Mouse (Mus musculus) regulatory T cell (primary cell): ENCODE measurements around the gene Bcl10.

ENCODE experiments used
- in situ Hi-C: fragments of 300-600 bp; cut with MboI, MseI; formaldehyde crosslinking; loops from one replicate; pipeline ENCODE4 v1.15.1; 2025; ENCODE audit warnings: high pct_unique_total_duplicates

Bcl10 gene

DNA sequence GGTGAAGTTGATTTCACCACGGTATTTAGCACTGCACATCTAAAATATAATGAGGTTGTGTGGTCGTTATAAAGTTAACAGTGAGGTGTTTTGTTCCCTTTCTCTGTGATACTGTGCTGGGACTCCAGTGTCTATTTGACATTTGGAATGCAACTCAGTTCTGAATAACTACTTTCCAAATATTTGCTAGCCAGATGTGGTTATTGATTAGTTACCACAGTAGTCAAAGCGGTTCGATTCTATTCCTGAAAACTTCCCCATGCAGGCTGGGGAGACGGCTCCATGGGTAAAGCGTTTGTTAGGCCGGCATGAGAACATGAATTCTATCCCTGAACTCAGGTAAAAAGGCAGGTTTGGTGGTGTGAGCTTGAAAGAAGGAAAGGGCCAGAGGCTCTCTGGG lies 10.1 kb upstream of the Bcl10 start:
- in situ Hi-C loops = loop anchor here (25.0 kb wide), 2 partner anchors 1200 to 1350 kb away; partner anchors contain the start of genes Hs2st1, Selenof and Sh3glb1

DNA sequence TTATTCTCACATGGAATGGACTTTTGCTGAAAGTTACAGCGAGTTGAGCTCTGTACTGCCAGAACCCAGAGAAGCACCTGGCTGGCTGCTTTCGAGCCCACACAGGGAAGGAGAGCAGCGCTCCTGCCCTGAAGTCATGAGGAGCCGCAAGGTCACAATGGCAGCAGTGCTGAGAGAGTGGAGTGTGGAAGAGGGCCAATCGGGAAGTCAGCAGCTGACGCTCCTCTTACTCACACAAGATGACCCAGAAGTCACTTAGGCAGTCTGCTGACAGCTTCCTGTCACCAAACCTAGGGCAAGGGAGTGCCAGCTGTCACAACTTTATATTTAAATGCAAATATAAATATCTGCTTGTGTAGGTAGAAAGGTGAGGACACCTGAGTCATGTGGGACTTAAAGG lies 9.3 kb upstream of the Bcl10 start:
- in situ Hi-C loops = loop anchor here (25.0 kb wide), 2 partner anchors 1201 to 1351 kb away; partner anchors contain the start of genes Hs2st1, Selenof and Sh3glb1

DNA sequence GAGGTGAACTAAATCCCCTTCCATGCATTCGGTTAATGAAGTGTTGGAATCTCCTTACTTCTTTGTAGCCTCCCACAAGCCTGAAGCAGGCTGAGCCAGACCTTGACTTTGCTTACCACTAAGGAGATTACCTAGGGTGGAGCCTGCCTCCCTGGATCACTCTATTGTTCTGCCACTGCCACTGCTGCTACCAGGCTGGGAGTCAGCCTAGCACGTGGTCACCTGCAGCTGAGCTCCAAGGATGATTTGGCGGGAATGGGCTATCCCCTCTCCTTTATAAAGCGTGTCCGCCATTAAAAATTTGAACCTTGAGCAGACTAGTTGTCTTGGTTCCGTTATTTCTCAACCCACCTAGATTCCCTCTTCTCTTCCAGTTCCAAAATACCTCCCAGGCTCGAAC lies 8.7 kb upstream of the Bcl10 start:
- in situ Hi-C loops = loop anchor here (25.0 kb wide), 2 partner anchors 1202 to 1352 kb away; partner anchors contain the start of genes Hs2st1, Selenof and Sh3glb1

DNA sequence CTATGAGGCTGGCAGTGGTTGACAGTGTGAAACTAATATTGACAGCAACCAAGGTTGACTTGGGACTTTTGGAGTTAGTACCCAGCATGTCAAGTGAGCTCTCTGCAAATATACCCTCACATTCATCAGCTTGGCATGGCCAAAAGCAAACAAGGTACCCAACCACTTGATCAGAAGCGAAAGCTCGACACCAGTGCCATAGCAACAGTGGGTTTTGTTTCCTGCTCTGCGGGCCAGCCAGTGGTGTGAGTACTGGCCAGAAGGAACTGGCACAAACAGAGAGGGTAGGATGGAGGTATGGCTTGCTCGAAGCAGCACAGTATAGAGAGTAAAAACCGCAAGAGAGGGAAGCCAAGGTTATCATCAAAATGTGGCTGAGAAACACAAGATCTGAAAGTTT lies 6.2 kb upstream of the Bcl10 start:
- in situ Hi-C loops = loop anchor here (25.0 kb wide), 2 partner anchors 1204 to 1354 kb away; partner anchors contain the start of genes Hs2st1, Selenof and Sh3glb1

DNA sequence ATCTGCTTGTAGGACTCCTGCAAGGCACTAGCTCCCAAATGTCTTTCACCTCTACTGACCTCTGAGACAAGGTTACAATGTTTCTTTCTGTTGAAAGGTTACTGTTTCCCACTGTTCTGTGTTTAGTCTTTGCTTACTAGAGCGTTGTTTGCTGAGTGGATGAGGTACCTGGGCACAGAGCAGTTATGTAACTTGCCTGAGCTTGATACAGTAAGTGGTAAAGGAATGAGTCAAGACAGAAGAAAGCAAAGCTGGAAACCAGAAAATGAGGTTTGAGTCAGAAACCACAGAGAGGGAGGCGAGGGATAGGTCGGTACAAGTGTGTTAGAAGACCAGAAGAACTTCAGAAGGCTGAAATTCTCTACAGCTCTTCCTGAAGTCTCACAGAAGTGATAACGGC lies 5.8 kb upstream of the Bcl10 start:
- in situ Hi-C loops = loop anchor here (25.0 kb wide), 2 partner anchors 1205 to 1355 kb away; partner anchors contain the start of genes Hs2st1, Selenof and Sh3glb1

DNA sequence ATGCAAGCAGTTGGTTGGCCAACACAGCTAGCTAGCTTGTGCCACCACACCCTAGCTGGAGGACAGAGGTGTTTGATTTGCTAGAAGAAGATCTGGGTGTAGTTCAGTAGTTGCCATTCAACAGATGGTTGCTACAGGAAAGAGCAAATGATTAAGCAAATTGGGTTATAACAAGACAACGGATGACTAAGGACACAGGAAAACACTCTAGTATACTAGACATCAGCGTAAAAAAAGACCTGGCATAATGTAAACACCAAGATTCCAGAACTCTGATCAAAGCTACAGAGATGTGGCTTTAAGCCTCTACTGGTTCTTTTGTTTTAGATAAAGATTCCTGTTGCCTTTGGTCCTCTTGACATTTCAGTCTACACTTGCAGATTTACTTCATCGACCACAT lies 367 bp downstream of the Bcl10 start:
- in situ Hi-C loops = loop anchor here (5.0 to 25.0 kb wide), 3 partner anchors 806 to 1361 kb away; partner anchors contain the start of genes Hs2st1, Odf2l, Selenof and Sh3glb1

DNA sequence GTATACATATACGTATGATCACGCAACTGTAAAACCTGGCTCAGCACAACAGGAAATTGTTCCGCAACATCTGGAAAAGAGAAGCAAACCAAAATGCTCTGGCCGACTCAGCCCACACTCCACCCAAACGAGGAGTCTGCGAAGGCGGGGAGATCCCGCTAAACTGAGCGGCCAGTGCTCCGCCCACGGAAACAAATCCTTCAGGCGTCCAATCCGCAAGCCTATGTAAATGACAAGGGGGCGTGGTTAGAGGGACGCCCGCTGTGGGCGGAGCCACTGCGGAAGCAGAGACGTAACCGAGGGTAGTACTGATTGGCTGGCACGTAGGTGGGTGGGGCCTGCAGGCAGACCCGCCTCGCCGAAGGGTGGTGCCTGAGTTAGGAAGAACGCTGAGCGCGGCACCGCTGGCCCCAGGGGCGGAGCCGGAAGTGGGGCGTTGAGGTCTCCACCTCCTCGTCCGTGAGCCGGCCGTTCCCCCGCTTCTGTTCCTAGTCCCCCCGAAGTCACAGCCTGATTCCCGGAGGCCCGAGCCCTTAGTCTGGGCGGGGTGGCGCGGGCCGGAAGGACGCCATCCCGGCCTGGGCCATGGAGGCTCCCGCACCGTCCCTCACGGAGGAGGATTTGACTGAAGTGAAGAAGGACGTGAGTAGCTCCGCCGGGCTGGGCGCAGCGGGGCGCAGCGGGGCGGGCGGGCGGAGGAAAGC lies 1.4 kb downstream of the Bcl10 start:
- in situ Hi-C loops = loop anchor here (5.0 to 25.0 kb wide), 3 partner anchors 807 to 1362 kb away; partner anchors contain the start of genes Hs2st1, Odf2l, Selenof and Sh3glb1

DNA sequence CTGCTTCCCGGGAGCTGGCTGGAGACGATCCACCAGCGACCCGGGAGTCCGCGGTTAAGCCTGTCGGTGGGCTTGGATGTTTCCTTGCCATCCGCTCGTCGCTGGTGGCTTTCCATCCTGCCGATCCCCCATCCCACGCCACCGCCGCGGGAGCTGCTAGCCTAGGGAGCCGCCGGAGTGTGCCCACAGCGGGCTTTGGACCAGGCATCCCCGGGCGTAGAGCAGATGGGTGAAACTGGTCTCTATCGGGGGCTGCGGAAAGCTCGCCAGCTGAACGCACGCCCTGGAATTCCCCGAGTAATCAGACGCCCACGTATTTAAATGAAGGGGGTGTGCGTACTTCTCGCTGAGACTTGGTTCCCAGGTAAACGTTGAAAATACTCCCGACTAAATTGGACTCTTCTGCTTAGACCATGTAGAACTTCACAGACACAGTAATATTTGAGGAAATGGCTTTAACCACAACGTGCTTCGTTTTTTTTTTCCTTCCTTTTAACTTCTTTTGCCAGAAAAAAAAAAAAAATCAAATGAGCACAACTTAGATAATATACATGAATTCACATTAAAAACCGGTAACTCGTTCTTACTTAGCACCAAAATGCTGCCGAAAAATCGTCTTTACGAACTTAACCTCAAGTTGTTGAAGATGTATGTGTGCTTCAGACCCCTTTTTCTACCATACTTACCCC lies 2.2 kb downstream of the Bcl10 start:
- in situ Hi-C loops = loop anchor here (5.0 to 25.0 kb wide), 4 partner anchors 588 to 1362 kb away; partner anchors contain the start of genes Hs2st1, Odf2l, Rpf1 and Selenof

DNA sequence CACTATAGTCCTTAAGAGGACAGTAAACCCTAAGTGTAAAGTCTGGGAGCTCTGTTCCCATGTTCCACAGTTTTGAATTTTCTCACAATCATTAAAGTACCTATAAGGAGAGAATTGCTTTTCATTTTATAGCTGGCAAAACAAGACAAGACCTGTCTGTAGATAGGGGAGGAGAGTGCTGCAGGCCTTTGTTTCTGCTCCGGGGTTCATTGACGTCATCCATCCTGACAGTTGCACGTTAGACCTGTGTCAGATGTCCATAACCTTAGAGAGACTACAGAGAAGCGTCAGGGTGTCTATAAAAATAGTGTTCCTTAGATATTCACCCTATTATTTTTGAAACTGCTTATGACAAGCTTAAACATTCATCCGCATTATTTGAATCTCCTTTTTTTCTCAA lies 2.9 kb downstream of the Bcl10 start:
- in situ Hi-C loops = loop anchor here (25.0 kb wide), 1 partner anchor 587 kb away; the partner anchor contains the start of gene Rpf1

DNA sequence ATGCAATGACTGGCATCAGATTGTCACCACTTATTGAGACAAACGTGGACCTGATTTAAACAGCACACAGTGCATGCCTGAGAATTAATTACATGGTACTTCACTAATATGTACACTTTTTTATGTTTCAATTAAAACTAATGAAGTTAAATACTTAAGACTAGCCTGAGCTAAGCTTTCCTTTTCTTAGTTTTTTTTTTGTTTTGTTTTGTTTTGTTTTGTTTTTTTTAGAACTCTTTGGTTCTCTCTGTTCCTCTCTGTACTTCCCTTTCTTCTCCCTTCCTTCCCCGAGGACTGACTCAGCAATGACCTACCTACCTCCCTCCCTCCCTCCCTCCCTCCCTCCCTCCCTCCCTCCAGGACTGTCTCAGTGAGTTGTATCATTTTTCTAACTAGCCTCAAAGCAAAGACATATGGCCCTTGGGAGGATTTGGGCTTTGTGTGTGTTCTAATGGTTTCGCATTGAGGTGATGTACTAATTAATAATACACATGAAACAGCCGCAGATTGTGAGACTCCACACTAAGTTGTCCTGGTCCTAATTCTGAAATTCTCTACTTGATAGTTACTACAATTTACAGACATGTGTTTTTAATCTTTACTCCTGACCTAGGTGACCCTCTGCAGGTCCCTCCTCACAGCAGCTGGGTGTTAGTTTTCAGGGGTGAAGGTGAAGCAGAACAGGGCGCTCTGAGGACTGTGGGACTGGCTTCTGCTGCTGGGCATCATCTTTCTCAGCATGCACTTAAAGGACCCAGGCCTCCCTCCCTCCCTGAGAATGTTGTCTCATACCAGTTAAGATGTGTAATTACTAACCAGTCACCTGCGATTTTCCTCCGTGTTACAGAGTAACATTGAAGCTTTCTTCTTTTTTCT lies 7.2 kb downstream of the Bcl10 start:
- in situ Hi-C loops = loop anchor here (25.0 kb wide), 1 partner anchor 583 kb away; the partner anchor contains the start of gene Rpf1

DNA sequence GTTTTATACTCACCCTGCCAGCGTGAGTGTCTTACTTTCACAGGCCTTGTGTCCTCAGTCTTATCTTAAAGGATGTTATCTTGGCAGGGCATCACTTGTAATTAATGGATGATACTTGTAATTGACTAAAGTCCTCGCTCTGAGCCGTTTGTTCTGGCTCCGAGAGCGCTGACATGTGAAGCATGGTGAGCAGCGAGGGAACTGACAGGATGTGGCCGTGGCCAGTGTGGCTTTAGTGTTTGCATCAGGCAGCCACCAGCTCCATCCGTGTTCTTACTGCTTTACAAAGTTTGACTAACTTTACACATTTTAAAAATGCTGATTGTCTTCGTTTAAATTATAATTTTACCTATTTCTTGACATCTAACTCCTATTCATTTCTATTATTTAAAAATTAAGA lies 11.2 kb downstream of the Bcl10 start:
- in situ Hi-C loops = loop anchor here (25.0 kb wide), 1 partner anchor 578 kb away; the partner anchor contains the start of gene Rpf1

DNA sequence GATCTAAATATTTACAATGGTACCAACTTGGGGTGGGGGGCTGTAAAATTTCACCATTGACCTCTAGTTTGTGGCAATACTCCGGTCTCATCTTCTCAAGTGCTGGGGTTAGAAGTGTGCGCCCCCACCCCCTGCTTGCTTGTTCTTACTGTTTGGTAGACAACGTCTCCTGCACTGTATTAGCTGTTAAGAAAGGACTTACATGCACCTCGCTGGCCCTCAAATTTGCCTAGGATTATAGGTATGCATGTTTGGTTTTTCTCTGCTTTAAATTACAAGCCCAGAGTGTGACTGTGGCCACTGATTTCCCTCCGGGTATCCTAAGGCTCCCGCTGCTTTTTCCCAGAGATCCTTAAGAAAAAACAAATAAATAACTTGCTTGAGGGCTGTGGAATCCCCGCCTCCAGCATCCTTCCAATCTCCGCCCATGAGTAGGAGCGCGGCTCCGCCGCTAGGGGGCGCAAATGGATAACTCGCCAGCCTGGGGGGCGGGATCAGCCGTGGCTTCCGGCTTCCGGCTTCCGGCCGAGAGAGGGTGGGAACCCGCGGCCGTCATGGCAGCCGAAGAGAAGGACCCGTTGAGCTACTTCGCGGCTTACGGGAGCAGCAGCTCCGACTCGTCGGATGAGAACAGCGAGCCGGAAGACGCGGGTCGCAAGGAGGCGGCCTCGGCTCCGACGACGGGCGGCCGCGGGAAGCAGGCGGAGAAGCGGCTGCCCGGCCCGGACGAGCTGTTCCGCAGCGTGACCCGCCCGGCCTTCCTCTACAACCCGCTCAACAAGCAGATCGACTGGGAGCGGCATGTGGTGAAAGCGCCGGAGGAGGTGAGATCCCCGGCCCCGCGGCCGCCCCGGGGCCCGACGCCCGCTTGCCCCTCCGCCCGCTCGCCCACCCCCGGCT lies 15.2 kb downstream of the Bcl10 start, which contains the start of gene 2410004B18Rik:
Gene 2410004B18Rik (plus strand): TSS at position 510 of the 900 bp plus-strand sequence.
- in situ Hi-C loops = loop anchor here (25.0 kb wide), 1 partner anchor 575 kb away; the partner anchor contains the start of gene Rpf1

DNA sequence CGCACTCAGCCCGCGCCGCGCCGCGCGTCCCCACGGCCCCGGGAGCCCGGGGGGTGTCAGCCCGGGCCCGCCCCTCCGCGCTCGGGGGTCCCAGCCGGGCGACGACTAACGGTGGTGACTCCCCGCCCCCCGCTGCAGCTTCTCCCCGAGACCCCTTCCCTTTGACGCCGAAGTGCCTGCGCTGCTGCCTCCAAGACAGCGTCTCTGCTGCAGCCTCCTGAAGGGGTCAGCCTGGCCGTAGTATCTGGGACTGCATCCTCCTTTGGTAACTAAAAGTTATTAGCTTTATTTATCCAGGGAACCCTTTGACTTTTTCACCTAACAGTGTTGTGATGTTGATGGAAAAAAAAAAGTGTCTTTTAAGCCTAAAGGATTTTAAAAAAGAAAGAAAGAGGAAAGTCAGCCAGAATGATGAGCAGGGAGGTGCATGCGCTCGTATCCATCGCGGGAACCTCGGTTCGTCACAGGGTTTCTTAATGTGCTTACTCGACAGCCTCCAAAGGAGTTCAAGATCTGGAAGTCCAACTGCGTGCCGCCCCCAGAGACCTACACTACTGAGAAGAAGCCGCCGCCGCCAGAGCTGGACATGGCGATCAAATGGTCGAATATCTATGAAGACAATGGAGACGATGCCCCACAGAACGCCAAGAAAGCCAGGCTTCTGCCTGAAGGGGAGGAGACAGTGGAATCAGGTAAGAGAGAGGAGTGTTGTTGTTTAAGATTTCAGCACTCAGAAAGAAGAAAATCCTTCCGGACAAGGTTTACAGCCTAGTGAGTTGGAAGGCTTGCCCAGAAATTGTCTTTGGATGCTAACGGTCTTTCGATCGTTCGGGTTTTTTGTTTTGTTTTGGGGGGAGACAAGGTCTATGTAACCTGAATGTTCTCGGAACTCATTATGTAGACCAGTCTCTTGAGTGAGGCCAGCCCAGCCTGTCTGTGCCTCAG lies 16.1 kb downstream of the Bcl10 start:
- in situ Hi-C loops = loop anchor here (25.0 kb wide), 1 partner anchor 574 kb away; the partner anchor contains the start of gene Rpf1

DNA sequence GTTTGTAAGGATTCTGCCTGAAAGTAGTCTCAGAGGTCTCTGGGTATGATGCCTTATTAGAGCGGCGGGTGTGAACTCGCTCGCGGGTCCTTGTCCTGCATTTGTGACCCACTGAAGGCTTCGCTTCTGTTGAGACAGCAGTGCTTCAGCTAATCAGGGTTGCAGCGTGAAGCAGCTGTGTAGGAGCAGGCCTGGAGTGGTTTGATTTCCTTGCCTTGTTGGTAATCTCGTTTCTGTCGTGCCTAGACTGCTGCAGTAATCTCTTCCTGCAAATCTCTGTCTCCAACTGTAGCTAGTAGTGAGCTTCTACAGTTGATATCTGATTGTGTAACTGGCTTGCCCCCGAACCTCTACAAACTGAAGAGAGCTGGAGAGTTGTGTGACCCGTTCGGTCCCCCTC lies 16.8 kb downstream of the Bcl10 start:
- in situ Hi-C loops = loop anchor here (25.0 kb wide), 1 partner anchor 573 kb away; the partner anchor contains the start of gene Rpf1

DNA sequence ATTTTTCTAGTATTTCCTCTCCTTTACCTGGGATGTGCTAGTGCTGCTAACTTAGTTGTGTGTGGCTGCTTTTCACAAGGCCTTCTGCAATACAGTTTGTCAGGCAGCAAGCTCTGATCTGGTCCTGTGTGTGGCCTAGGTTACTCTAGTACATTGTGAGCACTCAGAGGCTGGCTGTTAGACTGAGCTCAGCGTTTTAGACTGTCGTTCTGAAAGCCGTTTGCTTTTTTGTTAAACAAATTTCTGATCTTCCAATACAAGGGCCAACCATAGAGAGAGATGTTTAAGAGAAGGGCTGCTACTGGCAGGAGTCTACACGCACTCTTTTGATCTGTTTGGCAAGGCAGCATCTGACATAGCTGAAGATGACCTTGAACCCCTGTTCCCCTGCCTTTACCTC lies 17.4 kb downstream of the Bcl10 start:
- in situ Hi-C loops = loop anchor here (10.0 to 25.0 kb wide), 2 partner anchors 125 to 572 kb away; partner anchors contain the start of gene Rpf1

DNA sequence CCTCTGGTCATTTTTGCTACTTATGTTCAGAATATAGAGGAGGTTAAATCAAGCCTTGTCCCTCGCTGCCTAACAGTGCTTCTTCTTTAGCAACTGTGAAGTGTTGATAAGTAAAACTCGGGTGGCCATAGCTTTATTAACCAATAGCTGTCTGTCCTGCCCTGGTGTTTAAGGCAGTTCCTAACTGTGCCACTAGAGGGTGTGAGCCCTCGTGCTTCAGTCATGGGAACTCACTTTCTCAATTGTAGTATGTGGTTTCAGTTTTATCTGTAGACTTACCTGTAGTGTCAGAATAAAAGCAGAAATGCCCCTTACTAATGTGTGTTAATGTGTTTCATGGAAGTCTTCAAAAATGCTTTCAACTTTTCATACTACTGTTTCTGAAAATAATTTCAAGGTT lies 19.4 kb downstream of the Bcl10 start:
- in situ Hi-C loops = loop anchor here (10.0 to 25.0 kb wide), 2 partner anchors 123 to 570 kb away; partner anchors contain the start of gene Rpf1

DNA sequence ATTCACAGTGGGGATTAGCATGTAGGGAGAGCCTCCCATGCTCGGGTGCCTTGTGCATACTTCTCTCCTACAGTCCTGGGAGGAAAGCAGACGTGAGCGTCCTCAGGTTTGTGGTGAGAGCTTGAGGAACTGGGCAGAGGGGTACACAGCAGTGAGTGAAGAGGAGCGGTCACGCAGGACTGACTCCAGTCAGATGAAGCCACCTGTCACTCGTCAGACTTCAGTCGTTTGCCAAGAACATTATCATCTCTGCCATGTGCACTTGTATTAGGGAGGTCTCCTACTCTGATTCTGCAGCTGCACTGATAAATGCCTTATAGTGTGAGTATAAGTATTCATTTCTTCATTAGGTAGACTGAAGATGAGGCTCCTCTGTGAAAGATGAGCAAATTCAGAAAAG lies 21.7 kb downstream of the Bcl10 start:
- in situ Hi-C loops = loop anchor here (10.0 to 25.0 kb wide), 2 partner anchors 120 to 568 kb away; partner anchors contain the start of gene Rpf1

DNA sequence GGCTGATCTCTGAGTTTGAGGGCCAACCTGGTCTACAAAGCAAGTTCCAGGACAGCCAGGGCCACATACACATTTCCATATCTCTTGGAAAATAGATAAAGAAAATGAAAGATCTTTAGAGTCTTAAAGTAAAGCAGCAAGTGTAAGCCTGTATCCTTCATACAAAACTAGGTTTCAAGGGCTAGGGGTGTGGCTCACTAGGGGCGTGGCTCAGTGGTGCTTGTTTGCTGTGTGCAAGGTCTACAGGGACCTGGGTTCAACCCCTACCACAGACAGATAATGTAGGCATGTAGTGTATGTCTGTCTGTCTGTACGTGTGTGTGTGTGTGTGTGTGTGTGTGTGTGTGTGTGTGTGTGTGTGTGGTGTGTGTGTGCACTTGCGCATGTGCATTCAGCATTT lies 23.3 kb downstream of the Bcl10 start:
- in situ Hi-C loops = loop anchor here (10.0 to 25.0 kb wide), 2 partner anchors 119 to 566 kb away; partner anchors contain the start of gene Rpf1
